Mouse (Mus musculus): ENCODE measurements at regions not wholly inside any gene's neighbourhood (a gene's known extent, or its start where the extent isn't known, plus 50 kb on each side); places are given as distances from the start of the nearest gene placed in this dataset.

- no peak for DNase-seq (ENCODE audit: low spot score in 2 of 2)
These were observed 526.4 kb upstream of the Cited2 start for GRCm38 (mm10) chr10:17196636-17197035.

- no peak for DNase-seq (ENCODE audit: low spot score in 2 of 2)
These were observed 522.2 kb upstream of the Cited2 start for GRCm38 (mm10) chr10:17200524-17201426.

GRCm38 (mm10) chr10:17201427-17201745 is 521.6 kb upstream of the Cited2 start:
- no peak for DNase-seq (ENCODE audit: low spot score in 2 of 2)

GRCm38 (mm10) chr10:17202556-17203415 is 520.2 kb upstream of the Cited2 start:
- DNase-seq (ENCODE audit: low spot score in 2 of 2), result peak; percentile 40 to 45

- no peak for DNase-seq (ENCODE audit: low spot score in 2 of 2)
These were observed 519.5 kb upstream of the Cited2 start for GRCm38 (mm10) chr10:17203416-17204110.

GRCm38 (mm10) chr10:17204153-17204552 is 518.9 kb upstream of the Cited2 start:
- DNase-seq (ENCODE audit: low spot score in 2 of 2), result no peak

GRCm38 (mm10) chr10:17212551-17213309 is 510.3 kb upstream of the Cited2 start:
- DNase-seq (ENCODE audit: low spot score in 2 of 2), result peak in 1 of 2 experiments; percentile 33

GRCm38 (mm10) chr10:17213310-17214064 is 509.5 kb upstream of the Cited2 start:
- peak in 1 of 2 experiments; percentile 30 for DNase-seq (ENCODE audit: low spot score in 2 of 2)

GRCm38 (mm10) chr10:17214065-17214440 is 509.0 kb upstream of the Cited2 start:
- DNase-seq (ENCODE audit: low spot score in 2 of 2), result no peak

- no peak for DNase-seq (ENCODE audit: low spot score in 2 of 2)
These were observed 508.0 kb upstream of the Cited2 start for GRCm38 (mm10) chr10:17215029-17215428.

GRCm38 (mm10) chr10:17221495-17221894 is 501.5 kb upstream of the Cited2 start:
- no peak for DNase-seq (ENCODE audit: low spot score in 2 of 2)

GRCm38 (mm10) chr10:17225727-17226126 is 497.3 kb upstream of the Cited2 start:
- DNase-seq (ENCODE audit: low spot score in 2 of 2), result no peak

- DNase-seq (ENCODE audit: low spot score in 2 of 2), result peak; percentile 21 to 45
These were observed 492.8 kb upstream of the Cited2 start for GRCm38 (mm10) chr10:17230040-17230818.

GRCm38 (mm10) chr10:17235955-17236650 is 486.9 kb upstream of the Cited2 start:
- DNase-seq (ENCODE audit: low spot score in 2 of 2), result no peak

GRCm38 (mm10) chr10:17236761-17237160 is 486.3 kb upstream of the Cited2 start:
- no peak for DNase-seq (ENCODE audit: low spot score in 2 of 2)

- DNase-seq (ENCODE audit: low spot score in 2 of 2), result no peak
These were observed 485.6 kb upstream of the Cited2 start for GRCm38 (mm10) chr10:17237463-17237862.

- no peak for DNase-seq (ENCODE audit: low spot score in 2 of 2)
These were observed 484.8 kb upstream of the Cited2 start for GRCm38 (mm10) chr10:17237918-17238850.

GRCm38 (mm10) chr10:17248270-17248669 is 474.7 kb upstream of the Cited2 start:
- no peak for DNase-seq (ENCODE audit: low spot score in 2 of 2)
